Mouse (Mus musculus): ENCODE measurements at regions not wholly inside any gene's neighbourhood (a gene's known extent, or its start where the extent isn't known, plus 50 kb on each side); places are given as distances from the start of the nearest gene placed in this dataset.

DNA sequence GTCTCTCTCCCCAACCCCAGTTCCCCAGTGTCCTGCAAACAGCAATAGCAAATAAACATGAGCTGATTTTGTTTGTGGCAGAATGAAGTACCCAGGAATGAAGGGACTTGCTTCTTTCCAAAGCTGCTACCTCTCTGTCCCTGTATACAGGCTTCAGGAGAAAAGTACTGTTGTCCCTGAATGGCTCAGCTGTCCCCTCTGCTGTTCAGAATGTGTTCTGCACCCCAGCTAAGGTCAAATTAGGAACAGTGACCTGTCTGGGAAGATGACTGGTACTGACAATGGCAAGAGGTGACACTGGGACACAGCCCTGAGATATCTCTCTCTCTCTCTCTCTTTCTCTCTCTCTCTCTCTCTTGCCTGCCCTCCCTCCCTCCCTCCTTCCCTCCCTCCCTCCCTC lies 56.6 kb upstream of the Tmem92 start:
- no peak for TF ChIP-seq CTCF (IDR thresholded peaks at IDR 0.05; ENCODE audit: control insufficient read depth, insufficient read depth, insufficient replicate concordance, low read depth, low read length)
- TF ChIP-seq POLR2A (IDR thresholded peaks at IDR 0.05; ENCODE audit: control insufficient read depth, low read depth, low read length) = no peak
